Mouse (Mus musculus) layer of hippocampus, adult 11-12 months (tissue): Measurements from ENCODE around the gene Folr2.

Source experiments
- DNase-seq: peaks from one replicate; pipeline ENCODE4 v3.0.0; 2022; ENCODE audit warnings: low spot score

Folr2 gene

DNA sequence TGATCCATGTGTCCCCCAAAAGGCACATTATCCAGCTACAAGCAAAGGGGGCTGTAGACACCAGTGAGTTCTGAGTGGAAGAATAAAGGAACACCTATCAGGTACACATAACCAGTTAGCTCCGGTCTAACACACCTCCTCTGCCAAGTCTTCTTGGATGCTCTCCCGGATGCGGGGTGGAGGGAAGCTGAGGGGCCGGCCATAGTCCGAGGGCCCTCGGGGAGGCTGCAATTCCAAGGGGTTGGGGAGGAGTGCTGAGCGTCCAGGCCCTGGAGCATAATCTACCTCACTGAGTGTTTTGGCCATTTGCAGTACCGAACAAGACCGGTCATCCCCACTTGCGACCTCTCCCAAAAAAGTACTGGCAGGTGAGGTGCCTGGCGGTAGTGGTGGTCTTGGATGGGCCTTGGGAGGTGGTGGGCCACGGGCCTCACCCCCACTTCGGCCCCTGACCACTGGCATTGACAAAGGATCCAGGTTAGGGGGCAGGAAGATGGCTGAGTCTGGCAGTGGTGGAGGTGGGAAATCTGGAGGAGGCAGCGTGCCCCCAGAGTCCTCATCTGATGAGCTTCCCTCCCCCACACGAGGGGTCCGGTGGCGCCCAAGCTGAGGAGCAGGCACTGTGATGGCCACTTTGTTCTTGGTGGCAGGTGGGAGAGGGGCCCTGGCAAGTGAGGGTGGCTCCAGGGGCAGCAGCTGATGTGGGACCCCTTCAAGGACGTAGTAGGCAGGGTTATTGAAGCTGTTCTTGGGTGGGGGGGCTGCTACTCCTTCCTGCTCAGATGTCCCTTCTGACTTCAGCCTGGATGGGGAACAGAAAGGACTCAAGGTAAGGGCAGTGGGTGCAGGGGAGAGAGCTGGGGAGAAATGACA lies 33.0 kb downstream of the Folr2 start:
- no peak for DNase-seq

DNA sequence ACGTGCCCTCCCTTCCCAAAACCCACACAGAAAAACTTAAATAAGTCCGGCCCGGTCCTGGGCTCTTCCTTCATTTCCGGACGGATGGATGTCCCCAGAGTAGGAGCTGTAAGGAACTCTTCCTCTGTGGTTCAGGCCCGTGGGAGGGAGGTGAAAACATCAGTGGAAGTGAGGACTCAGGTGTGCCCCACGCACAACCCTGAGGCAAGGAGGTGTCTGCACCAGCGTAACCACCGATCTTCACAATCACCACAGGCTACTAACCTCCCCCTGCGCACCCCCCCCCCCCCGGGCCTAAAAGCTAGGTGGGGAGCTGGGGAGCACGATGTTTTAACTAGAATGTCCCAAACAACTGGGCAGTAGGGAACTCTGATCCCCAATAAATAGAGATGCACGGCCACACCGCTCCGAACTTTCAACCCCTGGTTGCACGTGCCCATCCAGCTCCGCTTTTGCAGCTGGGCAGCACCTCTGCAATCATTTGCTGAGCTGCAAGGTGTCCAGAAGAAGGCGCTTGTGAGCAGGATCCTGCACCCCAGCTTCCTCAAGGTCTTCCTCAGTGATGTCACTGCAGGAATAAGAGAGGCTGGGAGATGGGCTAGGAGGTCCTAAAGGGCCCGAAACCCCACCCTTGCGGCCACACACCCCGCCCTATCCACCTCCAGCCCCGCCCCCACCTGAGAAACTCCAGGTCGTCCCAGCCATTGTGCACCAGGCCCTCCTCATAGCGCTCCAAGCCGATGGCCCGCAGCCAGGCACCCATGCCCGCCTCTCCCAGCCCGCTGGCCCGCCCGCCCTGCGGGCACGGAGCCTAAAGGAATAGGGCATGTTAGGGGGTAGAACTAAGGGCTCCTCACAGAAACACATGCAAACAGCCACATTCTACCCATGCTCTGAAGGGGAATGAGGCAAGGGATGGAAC lies 33.9 kb downstream of the Folr2 start:
- DNase-seq = no peak

DNA sequence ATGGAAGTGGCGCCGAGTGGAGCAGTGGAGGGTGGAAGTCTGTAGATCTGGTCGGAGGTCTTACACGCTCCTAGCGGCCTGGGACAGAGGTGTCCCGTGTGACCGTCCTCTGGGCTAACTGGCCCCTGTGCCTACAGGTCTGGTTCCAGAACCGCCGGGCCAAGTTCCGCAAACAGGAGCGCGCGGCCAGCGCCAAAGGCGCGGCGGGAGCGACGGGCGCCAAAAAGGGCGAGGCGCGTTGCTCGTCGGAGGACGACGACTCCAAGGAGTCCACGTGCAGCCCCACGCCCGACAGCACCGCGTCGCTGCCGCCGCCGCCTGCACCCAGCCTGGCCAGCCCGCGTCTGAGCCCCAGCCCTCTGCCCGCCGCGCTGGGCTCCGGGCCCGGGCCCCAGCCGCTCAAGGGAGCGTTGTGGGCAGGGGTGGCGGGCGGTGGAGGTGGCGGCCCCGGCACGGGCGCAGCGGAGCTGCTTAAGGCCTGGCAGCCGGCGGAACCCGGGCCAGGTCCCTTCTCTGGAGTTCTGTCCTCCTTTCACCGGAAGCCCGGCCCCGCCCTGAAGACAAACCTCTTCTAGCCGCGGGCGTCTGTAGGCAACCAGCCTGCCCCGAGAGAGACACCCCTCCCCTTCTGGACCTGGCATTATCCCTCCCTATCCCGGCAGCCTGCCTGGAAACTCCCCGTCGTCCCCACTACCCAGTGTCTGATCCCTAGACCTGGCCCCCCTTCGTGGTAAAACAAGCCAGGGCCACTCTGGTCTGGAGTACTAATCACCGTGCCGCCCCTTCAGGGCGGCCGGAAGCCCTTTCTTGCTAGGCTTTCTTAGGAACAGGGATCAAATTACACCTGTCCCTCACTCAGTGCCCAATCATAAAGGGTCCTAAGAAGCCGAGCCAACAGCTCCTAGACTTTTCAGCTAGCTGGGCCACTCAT lies 35.2 kb downstream of the Folr2 start:
- peak; percentile 12 for DNase-seq

DNA sequence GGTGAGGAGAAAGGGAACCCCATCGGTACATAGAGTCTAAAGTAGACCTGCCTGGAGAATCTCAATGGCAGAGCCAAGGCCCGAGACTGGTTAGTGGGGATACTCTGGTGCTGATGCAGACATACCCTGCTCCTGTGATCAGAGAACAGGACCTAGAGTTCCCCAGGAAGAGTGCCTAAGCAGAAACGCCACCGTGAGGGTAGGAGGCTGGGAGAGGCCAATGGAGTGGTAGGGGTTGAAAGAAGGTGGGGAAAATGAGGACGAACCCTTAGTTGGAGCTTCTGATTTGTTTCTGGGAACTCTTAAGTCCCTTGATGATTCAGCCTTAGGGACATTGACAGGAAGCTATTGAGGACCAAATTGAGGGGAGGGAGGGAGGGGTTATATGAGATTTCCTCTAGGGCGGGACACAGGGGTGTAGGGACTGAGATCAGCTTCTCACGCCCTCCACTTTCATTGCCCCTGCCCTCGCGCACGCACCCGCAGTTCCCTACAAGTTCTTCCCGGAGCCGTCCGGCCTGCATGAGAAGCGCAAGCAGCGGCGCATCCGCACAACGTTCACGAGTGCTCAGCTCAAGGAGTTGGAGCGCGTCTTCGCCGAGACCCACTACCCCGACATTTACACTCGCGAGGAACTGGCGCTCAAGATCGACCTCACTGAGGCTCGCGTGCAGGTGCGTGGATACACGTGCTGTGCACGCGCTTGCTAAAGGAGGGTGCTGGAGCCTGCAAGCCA lies 36.5 kb downstream of the Folr2 start:
- no peak for DNase-seq

DNA sequence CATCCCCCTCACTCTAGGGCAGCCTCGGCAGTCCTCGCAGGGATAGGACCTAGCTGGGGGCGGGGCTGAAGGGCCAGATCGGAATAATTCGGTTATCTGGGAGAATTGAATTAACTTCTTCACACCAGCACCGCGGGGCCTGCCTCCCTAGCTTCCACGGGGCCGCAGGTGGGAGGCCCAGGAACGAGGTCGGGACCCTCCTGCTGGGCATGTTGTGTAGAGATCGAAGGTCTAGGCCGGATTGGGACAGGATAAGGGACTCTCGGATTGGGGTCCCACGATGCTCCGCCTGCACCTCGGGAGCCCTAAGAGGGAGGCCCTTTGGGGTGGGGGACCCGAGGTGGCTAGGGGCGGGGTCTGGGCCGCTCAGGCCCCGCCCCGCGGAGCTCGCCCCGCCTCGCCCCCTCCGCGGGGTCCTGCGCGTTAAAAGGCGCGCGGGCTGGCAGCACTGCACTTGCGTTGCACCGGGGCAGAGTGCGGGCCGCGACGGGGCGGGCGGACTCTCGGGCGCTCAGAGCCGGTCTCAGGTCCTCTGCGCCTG lies 39.1 kb downstream of the Folr2 start, which contains the start of gene Phox2a:
Phox2a (plus strand) TSS at position 453 of the 541 bp plus-strand sequence.
- no peak for DNase-seq
